Mouse (Mus musculus) gonadal fat pad, adult 2 months (tissue): Measurements from ENCODE around the gene Glt1d1. TPM values are rescaled to one million over a fixed set of nuclear protein-coding genes. Genes with fewer than 3 reads are reported as not detected.

Experiments
- DNase-seq: peaks from one replicate; pipeline ENCODE4 v3.0.0-alpha.2; 2012; ENCODE audit warnings: low read depth
- polyA plus RNA-seq: library from polyadenylated mRNA; depleted of rRNA; stranded (reverse); fragments of >200 nt; gene quantifications from 2 replicates; pipeline ENCODE4 v1.2.3, GENCODE M21; 2012; rRNA removed

Glt1d1 gene
- polyA plus RNA-seq = 0.38 and 0.46 TPM in 2 replicates

DNA sequence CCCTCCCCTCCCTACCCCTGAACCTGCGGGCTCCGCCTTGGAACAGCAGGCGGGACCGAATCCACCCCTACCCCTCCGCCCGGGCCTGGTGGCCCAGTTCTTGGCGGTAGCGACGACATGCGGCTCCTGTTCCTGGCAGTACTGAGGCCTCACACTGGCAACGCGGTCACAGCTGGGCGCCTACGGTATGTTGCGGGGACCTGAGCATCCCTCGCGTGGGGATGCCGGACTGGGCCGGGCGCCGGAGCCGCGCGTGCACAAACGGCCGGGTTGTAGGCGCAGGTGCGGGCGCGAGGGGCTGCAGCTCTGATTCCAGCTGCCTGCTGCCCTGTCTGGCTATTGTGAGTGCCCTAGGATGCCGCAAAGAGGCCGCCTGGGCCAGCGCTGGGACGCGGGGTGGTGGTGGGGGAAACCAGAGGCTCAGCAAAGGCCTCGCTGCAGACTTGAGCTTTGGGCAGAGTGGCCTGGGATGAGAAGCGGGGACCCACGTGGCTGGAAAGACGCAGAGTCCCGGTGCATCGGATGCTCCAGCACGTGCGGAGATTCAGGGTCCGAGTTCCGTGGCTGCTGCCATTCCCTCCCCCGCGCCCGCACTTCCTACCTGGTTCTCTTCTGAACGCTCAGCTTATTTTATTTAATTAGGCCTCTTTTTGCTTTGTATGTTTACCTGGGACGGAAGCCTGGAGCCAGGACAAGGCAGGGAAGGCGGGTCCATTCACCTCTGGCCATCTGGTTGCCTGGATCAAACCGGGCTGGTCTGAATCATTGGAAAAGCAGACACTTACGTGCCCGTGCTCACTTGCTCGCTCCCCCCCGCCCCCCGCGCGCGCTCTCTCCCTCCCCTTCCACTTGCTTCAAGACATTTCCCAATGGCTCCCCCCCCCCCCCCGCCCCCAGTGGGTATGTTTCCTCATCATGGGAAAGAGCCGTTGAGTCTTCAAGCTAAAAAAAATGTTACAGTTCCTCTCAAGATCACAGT is at the start of gene Glt1d1, which contains the start of gene Slc15a4:
Gene Glt1d1 (plus strand): TSS at position 96 of the 979 bp plus-strand sequence.
Gene Slc15a4 (minus strand): TSS at position 731 of the 979 bp plus-strand sequence.
- no peak for DNase-seq

DNA sequence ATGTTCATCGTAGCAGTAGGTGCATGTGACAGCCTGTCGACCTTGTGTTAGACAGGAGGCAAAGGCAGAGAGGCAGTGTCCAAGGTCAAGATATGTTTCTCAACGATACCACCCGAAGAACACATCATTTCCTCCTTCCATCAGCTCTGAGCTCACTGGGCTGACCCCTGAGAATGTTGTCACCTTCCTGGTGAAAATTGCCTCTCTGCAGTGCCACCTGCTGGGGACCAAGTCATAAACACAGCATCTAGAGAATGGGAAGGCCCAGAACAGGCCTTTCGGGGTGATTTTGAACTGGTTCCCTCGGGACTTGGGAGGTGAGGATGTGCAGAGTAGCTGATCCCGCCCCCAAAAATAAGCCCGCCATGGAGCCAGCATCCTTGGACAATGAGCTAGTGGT is 48.4 kb upstream of the Glt1d1 start:
- no peak for DNase-seq

DNA sequence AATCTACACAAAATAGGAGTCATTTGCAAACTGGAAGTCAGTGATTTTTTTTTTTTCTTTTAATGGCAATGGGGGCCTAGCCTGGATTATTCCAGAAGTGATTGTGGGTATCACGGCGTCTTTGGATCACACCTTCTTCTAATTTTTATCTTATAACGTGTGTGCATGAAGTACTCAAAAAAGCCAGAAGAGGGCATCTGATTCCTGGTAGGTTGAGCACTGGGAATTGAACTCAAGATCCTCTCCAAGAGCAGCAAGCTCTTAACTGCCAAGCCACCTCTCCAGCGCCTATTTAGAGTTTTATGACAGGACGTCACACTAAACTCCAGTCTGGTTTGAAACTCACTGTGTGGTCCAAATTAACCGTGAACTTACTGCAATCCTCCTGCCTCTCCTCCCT is 44.2 kb upstream of the Glt1d1 start:
- no peak for DNase-seq

DNA sequence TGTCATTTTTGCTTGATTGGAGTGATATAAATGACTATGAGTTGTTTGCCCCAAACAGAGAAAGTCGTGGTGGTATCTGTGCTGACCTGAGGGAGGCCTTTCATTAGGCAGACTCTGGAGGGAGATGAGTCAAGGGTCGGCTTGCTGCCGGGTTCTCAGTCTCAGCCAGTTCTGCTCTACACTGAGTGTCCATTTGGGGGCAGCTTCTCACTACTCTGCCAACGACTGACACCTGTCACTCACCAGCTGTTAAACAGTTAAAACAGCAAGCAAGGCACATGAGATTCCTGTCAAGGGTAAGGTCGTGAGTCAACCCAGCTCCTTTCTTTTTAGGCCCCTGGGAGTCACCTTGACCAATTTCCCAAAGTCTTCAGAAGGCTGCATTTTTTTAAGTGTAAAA is 39.7 kb upstream of the Glt1d1 start:
- no peak for DNase-seq

DNA sequence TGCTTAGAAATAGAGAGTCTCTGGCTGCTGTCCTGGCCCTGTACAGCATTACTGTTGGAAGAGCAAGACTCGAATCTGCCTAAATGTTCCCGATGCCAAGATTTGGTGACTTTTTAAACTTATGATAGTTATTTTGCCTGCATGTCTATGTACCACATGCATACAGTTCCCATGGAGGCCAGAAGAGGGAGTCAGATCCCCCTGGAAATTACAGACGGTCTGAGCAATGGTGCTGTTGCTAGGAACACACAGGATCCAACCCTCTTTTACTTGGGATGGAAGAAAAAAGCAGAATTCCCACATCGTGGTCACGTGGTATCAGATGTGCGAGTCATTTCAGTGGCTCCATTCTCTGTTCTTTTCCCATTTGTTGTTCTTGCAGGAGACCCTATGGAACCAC is 39.2 kb upstream of the Glt1d1 start:
- DNase-seq = no peak

DNA sequence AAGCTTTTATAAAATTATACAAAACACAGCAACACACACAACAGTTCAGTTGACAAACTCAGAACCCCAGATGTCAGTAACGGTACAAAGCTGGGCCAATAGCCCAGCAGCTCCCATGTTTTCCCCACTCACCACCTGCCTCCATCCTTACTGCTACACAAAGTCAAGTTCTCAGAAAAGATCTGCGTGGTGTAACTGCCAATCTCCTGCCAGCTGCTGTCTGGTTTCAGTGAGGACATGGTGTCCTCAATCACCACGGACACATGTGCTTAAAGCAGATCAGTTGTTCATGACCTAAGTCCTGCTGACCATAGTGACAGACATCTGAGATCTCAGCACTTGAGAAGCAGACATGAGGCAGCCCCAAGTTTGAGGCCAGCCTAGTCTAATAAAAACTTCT is 36.4 kb upstream of the Glt1d1 start:
- DNase-seq = no peak

DNA sequence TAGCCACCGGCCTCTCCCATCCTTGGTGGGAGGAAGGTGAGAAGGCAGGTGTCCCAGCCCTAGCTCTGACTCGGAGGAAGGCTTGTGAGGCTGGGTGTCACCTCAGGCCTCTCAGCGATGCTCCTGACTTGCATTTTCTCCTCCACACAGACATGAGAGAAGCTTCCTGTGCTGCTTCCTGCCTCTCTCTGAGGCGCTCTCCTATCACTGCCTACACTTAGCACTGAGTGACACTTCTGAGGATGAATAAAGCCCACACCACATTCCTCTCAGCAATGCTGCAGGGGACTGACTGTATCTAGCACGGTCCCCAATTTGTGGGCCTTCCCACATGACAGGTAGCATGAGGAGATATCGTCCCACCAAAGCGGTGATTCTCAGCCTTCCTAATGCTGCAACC is 35.2 kb upstream of the Glt1d1 start:
- no peak for DNase-seq

DNA sequence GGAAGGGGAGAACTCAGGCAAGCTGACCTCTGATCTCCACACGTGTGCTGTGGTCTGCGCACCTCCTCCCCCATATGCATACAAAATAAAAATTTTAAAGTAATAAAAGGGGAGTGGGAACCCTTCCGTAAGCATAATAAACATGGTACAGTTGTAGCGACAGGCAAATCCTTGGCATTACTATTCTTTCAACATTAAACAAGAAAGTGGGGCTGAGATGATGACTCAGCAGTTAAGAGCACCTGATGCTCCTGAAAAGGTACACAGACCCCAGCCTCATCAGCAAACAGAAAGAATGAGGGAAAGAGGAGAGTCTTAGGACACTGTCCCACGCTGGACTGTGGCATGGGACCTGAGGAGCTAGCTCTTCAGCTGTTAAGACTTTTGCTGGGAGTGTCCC is 29.1 kb upstream of the Glt1d1 start:
- no peak for DNase-seq

DNA sequence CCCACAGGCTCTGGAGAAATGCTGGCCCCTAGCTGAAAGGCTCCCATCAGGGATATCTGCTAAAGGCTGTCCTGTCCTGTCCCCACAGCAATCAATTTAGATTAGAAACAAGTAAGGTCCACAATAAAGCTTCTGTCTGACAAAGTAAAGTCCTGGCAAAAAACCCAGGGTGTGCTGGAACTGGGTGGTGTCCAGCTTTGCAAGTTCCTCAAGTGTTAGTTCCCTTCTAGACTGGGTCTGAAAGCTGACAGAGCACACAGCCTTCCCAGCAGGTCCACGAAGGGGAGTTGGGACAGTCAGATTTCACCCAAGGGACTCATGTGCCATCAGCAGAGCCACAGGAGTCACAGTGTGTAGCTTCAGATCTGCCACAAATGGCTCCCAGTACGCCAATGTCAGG is 24.6 kb upstream of the Glt1d1 start:
- DNase-seq = no peak

DNA sequence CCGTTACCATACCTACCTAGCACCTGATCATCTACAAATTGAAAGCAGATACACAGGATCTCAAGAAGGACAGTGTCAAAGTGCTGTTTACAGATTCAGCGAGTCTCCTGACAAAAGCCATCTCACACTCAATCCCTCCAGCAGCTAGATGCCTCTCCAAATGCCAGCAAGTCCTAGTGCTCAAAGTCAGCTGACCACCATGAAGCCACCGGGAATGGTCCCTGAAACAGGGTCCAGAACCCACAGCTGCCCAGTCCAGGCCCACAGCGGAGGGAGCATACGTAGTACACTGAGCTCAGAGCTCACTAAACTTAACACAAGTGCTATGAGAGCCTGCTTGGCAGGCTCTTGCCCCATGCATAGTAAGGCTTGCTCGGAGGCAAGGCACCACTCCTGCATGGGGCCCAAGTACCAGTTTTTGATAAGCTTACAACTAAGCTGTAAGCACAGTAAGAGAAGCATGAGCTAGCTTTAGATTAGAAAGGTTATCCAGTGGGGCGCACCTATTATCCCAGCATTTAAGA is 22.8 kb upstream of the Glt1d1 start:
- DNase-seq = no peak

DNA sequence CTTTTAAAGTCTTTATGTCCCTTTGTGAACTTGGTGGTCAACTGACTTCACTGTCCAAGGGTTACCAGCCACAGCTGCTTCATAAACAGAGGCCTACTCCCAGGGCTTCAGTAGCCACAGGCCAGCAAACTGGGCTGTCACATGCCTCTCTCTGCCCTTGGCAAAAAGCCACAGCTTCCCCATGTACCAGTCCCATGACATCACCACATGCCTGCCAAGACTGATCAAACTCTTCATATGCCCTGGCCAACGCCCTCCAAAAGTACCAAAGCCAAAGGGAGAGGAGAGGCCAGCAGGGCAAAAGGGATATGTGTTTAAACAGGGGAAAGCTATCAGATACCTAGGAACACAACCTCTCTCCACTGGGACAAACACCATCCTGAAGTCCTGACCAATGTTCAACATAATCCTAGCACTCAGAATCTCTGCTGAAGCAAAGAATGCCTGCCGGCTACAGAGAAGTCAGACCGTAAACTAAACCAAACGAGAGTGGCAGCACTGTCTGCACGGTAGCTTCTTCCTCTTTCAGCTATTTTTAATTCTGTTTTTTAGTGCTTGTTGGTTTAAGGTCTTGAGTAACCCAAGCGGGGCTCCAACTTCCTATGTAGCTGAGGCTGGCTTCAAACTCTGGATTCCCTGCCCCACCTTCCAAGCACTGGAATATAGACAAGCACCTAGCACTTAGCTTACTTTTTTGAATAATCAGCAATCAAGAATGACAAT is 21.1 kb upstream of the Glt1d1 start:
- no peak for DNase-seq

DNA sequence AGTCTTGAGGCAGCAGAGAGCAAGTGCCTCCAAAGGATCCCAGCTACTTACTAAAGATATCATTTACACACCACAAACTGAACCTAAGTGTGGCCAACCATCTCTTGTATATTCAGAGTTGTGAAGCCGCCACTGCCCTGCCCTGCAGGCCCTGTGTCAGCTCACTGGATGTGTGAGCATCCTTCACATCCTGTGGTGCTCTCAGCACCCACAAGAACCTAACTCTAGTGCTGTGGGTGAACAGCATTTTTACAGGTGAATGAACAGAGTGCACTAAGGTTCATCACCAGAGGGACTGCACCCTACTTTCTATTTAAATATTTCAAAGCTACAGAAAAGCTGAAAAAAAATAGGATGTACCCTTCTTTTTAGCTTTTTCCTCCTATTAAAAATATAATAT is 20.2 kb upstream of the Glt1d1 start:
- no peak for DNase-seq

DNA sequence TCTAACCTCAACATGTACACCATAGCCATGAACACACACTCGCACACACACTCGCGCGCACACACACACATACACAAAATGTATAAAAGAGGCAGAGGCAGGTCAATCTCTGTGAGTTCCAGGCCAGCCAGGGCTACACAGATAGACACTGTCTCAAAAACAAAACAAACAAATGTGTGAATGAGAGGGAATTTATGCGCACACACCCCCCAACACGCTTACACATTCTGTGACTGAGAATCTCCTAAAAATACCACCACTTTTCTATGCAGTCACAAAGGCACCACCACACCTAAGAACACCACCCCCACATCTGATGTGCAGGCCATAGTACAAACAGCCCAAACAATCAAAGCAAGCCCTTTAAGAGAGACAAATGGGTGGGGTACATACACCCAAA is 19.7 kb upstream of the Glt1d1 start:
- DNase-seq = no peak

DNA sequence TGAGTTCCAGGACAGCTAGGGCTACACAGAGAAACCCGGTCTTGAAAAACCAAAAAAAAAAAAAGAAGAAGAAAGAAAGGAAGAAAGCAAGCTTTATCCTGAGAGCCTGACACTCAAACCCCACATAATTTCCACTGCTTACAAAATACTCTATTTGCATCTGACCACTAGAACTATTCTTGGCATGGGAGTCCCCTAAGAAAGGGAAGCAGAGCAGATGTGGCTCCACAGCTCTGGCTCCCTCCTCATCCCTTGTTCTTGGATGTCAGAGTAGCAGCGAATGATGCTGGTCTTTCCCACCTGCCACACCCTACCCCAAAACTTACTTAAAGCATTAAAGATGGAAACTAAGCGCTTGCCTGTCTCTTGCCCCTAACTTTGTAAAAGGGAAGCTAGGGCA is 16.6 kb upstream of the Glt1d1 start:
- DNase-seq = no peak

DNA sequence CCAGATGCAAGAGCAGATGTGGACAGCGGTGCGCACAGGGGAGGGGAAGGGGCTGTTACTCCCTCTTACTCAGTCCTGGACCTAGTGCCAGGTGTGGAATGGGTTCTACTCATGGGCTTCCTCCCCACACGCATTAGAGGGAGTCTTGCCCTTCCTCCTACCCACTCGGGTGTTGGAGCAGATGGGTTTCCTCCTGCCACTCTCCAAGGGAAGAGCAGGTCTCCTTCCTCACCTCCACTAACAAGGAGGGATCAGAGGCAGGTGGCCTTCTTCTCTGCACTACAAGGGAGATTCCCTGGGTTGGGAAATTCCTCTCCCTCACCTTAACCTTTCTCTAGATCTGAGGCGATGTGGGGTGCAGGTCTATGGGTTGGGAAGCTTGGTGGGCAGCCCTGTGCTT is 15.9 kb upstream of the Glt1d1 start:
- DNase-seq = no peak

DNA sequence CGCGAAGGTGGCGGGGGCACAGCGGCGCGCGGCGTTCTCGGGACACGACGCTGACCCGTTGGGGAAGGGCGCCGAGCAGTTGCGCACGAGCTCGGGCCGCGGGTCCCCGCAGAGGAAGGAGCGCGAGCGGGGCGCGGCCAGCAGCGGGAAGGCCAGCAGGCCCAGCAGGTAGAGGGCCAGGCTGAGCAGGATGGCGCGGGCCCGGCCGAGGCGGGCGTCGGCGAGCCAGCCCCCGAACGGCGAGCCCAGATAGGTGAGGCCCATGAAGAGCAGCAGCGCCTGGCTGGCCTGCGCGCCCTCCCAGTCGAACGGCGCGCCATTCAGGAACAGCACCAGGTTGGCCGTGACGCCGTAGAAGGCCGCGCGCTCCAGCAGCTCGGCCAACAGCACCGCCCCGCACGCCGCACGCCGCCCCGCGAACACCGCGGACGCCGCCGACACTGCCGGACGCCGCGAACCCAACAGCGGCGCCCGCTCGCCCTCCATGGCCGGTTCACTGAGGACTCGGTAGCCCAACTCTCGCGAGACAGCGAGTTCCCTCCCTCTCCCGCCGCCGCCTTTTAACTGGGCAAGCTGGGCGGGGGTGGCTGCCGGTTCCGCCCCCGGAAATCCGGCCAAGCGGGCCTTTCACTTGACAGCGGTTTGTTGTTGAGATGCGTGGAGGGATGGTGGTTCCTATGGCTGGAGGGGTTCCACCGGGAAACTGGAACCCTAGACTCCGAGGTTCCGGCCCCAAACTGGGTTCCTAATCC is 15.0 kb upstream of the Glt1d1 start:
- DNase-seq = peak; percentile 40

DNA sequence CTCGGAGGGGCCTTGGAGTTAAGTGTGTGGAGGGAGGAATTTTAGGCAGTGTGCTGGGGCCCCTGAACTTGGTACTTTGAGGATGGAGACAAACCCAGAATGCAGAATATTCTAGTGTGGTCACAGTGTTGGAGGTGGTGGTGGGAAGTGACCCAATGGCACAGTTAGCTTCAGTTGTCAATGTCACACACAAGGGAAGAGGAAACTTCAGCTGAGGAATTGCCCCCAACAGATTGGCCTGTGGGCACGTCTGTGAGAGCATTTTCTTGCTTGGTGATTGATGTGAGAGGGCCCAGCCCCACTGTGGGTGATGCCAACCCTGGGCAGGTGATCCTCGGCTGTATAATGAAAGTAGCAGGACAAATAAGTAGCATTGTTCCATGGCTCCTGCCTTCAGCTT is 13.2 kb upstream of the Glt1d1 start:
- no peak for DNase-seq

DNA sequence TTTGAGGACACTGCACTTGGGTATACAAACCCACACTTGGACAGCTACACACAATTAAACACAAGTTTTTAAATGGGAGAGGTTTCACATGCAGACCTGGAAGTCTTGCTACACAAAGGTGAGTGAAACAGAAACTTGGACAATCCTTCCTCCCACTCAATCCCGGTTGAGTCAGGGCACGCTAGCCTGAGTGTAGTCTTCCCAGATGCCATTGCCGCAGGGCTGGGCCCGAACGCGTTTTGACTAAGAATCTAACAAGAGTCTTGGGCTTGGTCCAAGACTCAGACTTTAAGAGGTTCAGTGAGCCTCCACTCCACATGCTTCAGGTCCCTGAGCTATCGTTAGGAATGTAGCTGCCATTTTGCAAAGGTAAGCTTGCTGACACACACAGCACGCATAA is 11.7 kb upstream of the Glt1d1 start:
- peak; percentile 94 for DNase-seq

DNA sequence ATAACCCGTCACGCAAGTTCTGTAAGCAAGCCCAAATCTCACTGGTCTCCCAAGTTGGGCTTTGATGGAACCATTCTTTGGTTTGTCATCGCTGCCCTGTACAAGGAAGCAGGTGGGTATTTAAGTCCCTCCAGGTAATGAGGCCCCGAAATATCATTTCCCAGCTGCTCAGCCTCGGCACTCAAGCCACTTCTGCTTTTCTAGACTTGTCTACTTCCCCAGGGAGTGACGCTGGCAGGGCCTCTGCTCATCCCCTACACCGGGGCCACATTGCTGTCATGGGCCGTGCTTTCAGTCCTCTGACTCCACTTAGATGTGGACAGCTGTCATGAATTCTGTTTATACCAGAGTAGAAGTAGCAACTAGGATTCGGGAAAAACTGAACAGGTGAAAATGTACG is 11.0 kb upstream of the Glt1d1 start:
- no peak for DNase-seq

DNA sequence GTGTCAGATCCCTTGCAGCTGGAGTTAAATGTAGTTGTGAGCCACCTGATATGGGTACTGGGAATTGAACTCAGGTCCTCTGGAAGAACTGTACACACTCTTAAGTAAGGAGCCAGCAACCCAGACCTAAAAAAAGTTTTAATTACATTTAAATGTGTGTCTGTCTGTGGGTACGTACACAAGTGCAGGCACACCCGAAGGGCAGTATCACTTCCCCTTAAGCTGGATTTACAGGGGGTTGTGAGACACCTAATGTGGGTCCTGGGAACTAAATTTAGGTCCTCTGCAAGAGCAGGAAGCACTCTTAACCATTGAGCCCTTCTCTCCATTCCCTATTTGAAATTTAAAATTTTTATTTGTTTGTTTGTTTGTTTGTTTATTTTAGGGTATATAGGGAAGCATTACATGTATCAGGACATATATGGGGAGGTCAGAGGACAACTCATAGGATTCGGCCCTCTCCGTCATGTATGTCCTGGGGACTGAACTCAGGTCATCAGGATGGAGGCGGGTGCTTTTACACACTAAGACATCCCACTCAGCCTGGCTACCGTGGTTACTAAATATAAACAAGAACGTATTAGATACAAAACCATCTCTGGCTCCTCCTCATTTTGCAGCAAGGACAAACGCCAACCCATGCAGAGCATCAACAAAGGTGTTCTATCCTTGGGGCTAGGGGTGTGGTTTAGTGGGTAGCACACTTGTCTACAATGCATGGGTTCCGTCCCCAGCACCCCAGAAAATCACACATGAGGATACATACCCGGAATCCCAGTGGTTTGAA is 7.4 kb upstream of the Glt1d1 start:
- DNase-seq = no peak

DNA sequence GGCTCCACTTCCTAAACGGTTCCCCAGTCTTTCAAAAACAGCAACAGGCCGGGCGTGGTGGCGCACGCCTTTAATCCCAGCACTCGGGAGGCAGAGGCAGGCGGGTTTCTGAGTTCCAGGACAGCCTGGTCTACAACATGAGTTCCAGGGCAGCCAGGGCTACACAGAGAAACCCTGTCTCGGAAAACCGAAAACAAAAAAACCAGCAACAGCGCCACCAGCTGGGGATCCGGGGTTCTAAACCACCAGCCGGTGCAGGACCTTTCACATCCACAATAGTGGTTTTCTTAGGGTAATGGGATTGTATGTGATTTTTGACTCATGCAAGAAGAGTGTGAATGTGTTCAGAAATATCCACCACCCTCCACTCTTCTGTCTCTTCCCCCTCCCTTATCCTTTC is 4.8 kb upstream of the Glt1d1 start:
- DNase-seq = no peak
